Mouse (Mus musculus): ENCODE measurements at regions not wholly inside any gene's neighbourhood (a gene's known extent, or its start where the extent isn't known, plus 50 kb on each side); places are given as distances from the start of the nearest gene placed in this dataset.

DNA sequence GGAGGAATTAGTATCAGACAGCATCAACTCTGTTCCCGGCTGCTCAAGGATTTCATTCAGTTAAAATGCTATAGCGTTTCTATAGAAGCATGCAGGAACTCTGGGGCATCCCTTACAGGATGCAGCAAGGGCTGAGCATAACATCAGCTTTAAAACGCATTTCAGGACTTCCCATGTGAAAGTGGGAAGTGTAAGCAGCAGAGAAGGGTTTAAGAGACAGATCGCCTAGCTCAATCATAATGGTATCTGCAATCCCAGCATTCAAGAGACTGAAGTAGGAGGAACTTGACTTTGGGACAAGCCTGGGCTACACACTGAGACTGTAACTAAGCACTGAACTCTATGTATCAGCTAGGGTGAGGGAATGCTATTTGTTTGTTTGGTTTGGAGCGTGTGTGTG is 96.2 kb upstream of the Arhgap32 start:
- no peak overlapping the region for H3K4me3 ChIP-seq (ENCODE audit: low read depth, low read length)
- WGBS (ENCODE audit: insufficient replicate concordance), result 54% methylated on average over 5 of the region's 5 CpGs
- no peak overlapping the region for H3K4me2 ChIP-seq (ENCODE audit: low read depth, low read length)
- no peaks in the 10 kb centered on the region for H3K9me3 ChIP-seq (replicated peaks; ENCODE audit: control insufficient read depth, low read length)
- no peak overlapping the region for H3K27ac ChIP-seq (ENCODE audit: low read length)
- H3K27me3 ChIP-seq (ENCODE audit: control insufficient read depth, insufficient read depth, low read depth, low read length), result no peaks in the 10 kb centered on the region
- H3K9ac ChIP-seq (ENCODE audit: low read depth, low read length), result no peak overlapping the region
- H3K36me3 ChIP-seq (ENCODE audit: control insufficient read depth, insufficient read depth), result no peaks in the 10 kb centered on the region
- ATAC-seq (ENCODE audit: low read depth), result no peak
- no peaks in the 10 kb centered on the region; the same call in 1 of the 2 replicates for H3K4me1 ChIP-seq (ENCODE audit: control insufficient read depth, low read depth, low read length)

DNA sequence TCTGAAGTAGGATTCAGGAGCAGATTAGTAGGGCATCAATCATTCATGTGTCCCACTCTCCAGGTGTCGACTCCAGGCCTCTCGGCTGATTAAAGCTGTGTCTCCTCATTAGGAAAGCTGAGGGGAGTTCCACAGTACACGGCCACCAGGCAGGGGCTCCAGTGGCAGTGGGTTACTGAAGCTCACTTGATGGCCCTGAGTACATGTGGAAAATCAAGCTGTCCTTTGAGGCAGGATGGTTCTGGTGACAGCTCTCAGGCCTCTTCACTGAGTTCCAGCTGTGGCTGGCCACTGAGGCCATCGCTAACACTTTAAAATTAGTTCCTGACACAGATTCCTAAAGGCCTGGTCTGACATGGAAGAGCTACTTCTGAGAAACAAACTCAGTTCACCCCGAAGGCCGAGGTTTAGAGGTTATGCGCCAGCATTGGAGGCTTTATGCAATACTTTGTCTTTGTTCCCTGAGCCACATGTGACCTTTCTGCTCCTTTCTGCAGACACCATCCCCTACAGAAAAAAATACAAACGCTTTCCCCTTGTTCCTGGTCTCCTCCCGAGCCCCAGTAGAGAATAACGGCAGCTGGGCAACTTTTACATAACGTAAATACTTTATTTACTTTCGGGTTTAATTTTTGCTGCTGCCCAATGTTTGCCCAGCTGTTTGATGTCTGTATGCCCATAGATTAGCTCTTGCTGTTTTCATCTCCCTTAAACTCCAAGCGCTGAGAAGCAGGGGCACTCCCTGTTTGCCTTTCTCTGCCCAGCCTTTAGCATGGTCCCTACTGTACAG is 94.8 kb upstream of the Arhgap32 start:
- H3K27ac ChIP-seq (ENCODE audit: low read length), result no peak overlapping the region
- H3K9ac ChIP-seq (ENCODE audit: low read depth, low read length), result no peak overlapping the region; the same call in 1 of the 2 replicates
- H3K27me3 ChIP-seq (ENCODE audit: control insufficient read depth, insufficient read depth, low read depth, low read length), result no peaks in the 10 kb centered on the region
- H3K4me1 ChIP-seq (ENCODE audit: control insufficient read depth, low read depth, low read length), result no peaks in the 10 kb centered on the region; the same call in 1 of the 2 replicates
- no peaks in the 10 kb centered on the region for H3K9me3 ChIP-seq (replicated peaks; ENCODE audit: control insufficient read depth, low read length)
- H3K4me2 ChIP-seq (ENCODE audit: low read depth, low read length), result no peak overlapping the region
- no peak overlapping the region for H3K4me3 ChIP-seq (ENCODE audit: low read depth, low read length)
- no peaks in the 10 kb centered on the region for H3K36me3 ChIP-seq (ENCODE audit: control insufficient read depth, insufficient read depth)
- 47% methylated on average over 13 of the region's 13 CpGs for WGBS (ENCODE audit: insufficient replicate concordance)
- peak; percentile 41; the same call in 1 of the 2 replicates for ATAC-seq (ENCODE audit: low read depth)

GRCm38 (mm10) chr9:32021755-32022154 is 94.2 kb upstream of the Arhgap32 start:
- no peaks in the 10 kb centered on the region for H3K36me3 ChIP-seq (ENCODE audit: control insufficient read depth, insufficient read depth)
- H3K4me1 ChIP-seq (ENCODE audit: control insufficient read depth, low read depth, low read length), result no peaks in the 10 kb centered on the region; the same call in 1 of the 2 replicates
- 28% methylated on average over 3 of the region's 3 CpGs for WGBS (ENCODE audit: insufficient replicate concordance)
- no peaks in the 10 kb centered on the region for H3K9me3 ChIP-seq (replicated peaks; ENCODE audit: control insufficient read depth, low read length)
- H3K9ac ChIP-seq (ENCODE audit: low read depth, low read length), result no peak overlapping the region
- no peak overlapping the region for H3K4me3 ChIP-seq (ENCODE audit: low read depth, low read length)
- ATAC-seq (ENCODE audit: low read depth), result no peak
- H3K4me2 ChIP-seq (ENCODE audit: low read depth, low read length), result no peak overlapping the region
- H3K27ac ChIP-seq (ENCODE audit: low read length), result no peak overlapping the region
- no peaks in the 10 kb centered on the region for H3K27me3 ChIP-seq (ENCODE audit: control insufficient read depth, insufficient read depth, low read depth, low read length)

GRCm38 (mm10) chr9:32022996-32023395 is 92.9 kb upstream of the Arhgap32 start:
- Histone ChIP-seq H3K27ac (ENCODE audit: low read length) (no peak overlapping the region), H3K36me3 (ENCODE audit: control insufficient read depth, insufficient read depth) (no peaks in the 10 kb centered on the region), H3K9ac (ENCODE audit: low read depth, low read length) (no peak overlapping the region), H3K27me3 (ENCODE audit: control insufficient read depth, insufficient read depth, low read depth, low read length) (no peaks in the 10 kb centered on the region), H3K4me1 (ENCODE audit: control insufficient read depth, low read depth, low read length) (no peaks in the 10 kb centered on the region; the same call in 1 of the 2 replicates), H3K4me3 (ENCODE audit: low read depth, low read length) (no peak overlapping the region), H3K9me3 (replicated peaks; ENCODE audit: control insufficient read depth, low read length) (no peaks in the 10 kb centered on the region), H3K4me2 (ENCODE audit: low read depth, low read length) (no peak overlapping the region)
- WGBS (ENCODE audit: insufficient replicate concordance), result 72% methylated on average over 10 of the region's 10 CpGs
- no peak for ATAC-seq (ENCODE audit: low read depth)

- 49% methylated on average over 5 of the region's 5 CpGs for WGBS (ENCODE audit: insufficient replicate concordance)
- Histone ChIP-seq H3K4me1 (ENCODE audit: control insufficient read depth, low read depth, low read length) (no peaks in the 10 kb centered on the region; the same call in 1 of the 2 replicates), H3K27me3 (ENCODE audit: control insufficient read depth, insufficient read depth, low read depth, low read length) (no peaks in the 10 kb centered on the region), H3K4me2 (ENCODE audit: low read depth, low read length) (no peak overlapping the region), H3K36me3 (ENCODE audit: control insufficient read depth, insufficient read depth) (no peaks in the 10 kb centered on the region), H3K9ac (ENCODE audit: low read depth, low read length) (no peak overlapping the region), H3K9me3 (replicated peaks; ENCODE audit: control insufficient read depth, low read length) (no peaks in the 10 kb centered on the region), H3K4me3 (ENCODE audit: low read depth, low read length) (no peak overlapping the region), H3K27ac (ENCODE audit: low read length) (no peak overlapping the region)
- ATAC-seq (ENCODE audit: low read depth), result no peak
Observed at GRCm38 (mm10) chr9:32024767-32025166, 91.2 kb upstream of the Arhgap32 start.

GRCm38 (mm10) chr9:32027962-32028361 is 88.0 kb upstream of the Arhgap32 start:
- H3K4me3 ChIP-seq (ENCODE audit: low read depth, low read length), result no peak overlapping the region
- no peak overlapping the region for H3K4me2 ChIP-seq (ENCODE audit: low read depth, low read length)
- no peak overlapping the region for H3K27ac ChIP-seq (ENCODE audit: low read length)

DNA sequence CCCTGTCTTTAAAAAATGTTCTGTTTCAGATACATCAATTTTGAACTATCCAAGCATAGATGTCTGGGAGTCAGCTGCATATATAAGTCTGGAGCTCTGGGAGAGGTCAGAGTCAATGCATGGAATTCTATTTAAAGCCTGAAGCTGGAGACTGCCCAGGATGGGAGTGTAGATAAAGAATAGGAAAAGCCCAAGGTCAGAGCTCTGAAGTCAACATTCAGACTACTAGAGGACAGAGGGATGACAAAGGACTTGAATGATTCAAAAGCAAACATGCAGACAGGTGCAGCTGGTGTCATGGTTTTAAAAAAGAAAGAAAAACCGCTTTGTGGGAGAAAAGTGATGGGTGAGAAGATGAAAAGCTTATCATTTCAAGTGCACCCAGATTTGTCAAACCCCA is 86.9 kb upstream of the Arhgap32 start:
- H3K27ac ChIP-seq (ENCODE audit: low read length), result no peak overlapping the region
- no peak overlapping the region for H3K4me2 ChIP-seq (ENCODE audit: low read depth, low read length)
- H3K4me1 ChIP-seq (ENCODE audit: control insufficient read depth, low read depth, low read length), result no peaks in the 10 kb centered on the region; the same call in 1 of the 2 replicates
- 64% methylated on average over 1 of the region's 1 CpGs for WGBS (ENCODE audit: insufficient replicate concordance)
- H3K27me3 ChIP-seq (ENCODE audit: control insufficient read depth, insufficient read depth, low read depth, low read length), result peaks cover 35% of the 10 kb centered on the region
- no peak for ATAC-seq (ENCODE audit: low read depth)
- no peak overlapping the region for H3K4me3 ChIP-seq (ENCODE audit: low read depth, low read length)
- H3K9me3 ChIP-seq (replicated peaks; ENCODE audit: control insufficient read depth, low read length), result no peaks in the 10 kb centered on the region
- H3K36me3 ChIP-seq (ENCODE audit: control insufficient read depth, insufficient read depth), result no peaks in the 10 kb centered on the region
- no peak overlapping the region for H3K9ac ChIP-seq (ENCODE audit: low read depth, low read length)

More at GRCm38 (mm10) chr9:32027962-32028361, 88.0 kb upstream of the Arhgap32 start:
- Histone ChIP-seq H3K27me3 (ENCODE audit: control insufficient read depth, insufficient read depth, low read depth, low read length) (peaks cover 25% of the 10 kb centered on the region), H3K9ac (ENCODE audit: low read depth, low read length) (no peak overlapping the region), H3K36me3 (ENCODE audit: control insufficient read depth, insufficient read depth) (no peaks in the 10 kb centered on the region), H3K9me3 (replicated peaks; ENCODE audit: control insufficient read depth, low read length) (no peaks in the 10 kb centered on the region), H3K4me1 (ENCODE audit: control insufficient read depth, low read depth, low read length) (no peaks in the 10 kb centered on the region; the same call in 1 of the 2 replicates)
- ATAC-seq (ENCODE audit: low read depth), result no peak
- 32% methylated on average over 8 of the region's 8 CpGs for WGBS (ENCODE audit: insufficient replicate concordance)

- no peak overlapping the region for H3K9ac ChIP-seq (ENCODE audit: low read depth, low read length)
- ATAC-seq (ENCODE audit: low read depth), result no peak
- no peaks in the 10 kb centered on the region for H3K9me3 ChIP-seq (replicated peaks; ENCODE audit: control insufficient read depth, low read length)
- H3K36me3 ChIP-seq (ENCODE audit: control insufficient read depth, insufficient read depth), result no peaks in the 10 kb centered on the region
- H3K27ac ChIP-seq (ENCODE audit: low read length), result no peak overlapping the region
- no peak overlapping the region for H3K4me2 ChIP-seq (ENCODE audit: low read depth, low read length)
- no peak overlapping the region for H3K4me3 ChIP-seq (ENCODE audit: low read depth, low read length)
- WGBS (ENCODE audit: insufficient replicate concordance), result 44% methylated on average over 2 of the region's 2 CpGs
- H3K27me3 ChIP-seq (ENCODE audit: control insufficient read depth, insufficient read depth, low read depth, low read length), result peaks cover 40% of the 10 kb centered on the region
- H3K4me1 ChIP-seq (ENCODE audit: control insufficient read depth, low read depth, low read length), result no peaks in the 10 kb centered on the region; the same call in 1 of the 2 replicates
Observed at GRCm38 (mm10) chr9:32029786-32030185, 86.2 kb upstream of the Arhgap32 start.

DNA sequence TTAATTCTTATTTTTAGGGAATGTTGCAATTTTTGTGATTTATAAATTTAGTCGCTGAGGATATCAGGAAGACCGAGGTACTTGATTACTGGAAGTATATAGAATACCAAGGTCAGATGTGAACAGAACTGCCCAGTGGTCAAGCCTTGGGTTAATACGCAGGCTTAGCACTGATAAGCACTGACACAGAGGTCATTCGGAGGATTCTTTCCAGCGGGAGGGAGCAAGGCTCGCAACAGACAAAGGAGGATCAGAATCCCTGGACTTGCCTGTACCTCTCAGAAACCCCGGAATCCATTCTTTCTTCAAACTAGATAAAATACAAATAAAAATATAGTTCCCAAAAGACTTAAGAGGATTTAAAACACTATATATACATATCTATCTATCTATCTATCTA is 85.7 kb upstream of the Arhgap32 start:
- Histone ChIP-seq H3K4me2 (ENCODE audit: low read depth, low read length) (no peak overlapping the region), H3K27ac (ENCODE audit: low read length) (no peak overlapping the region), H3K9me3 (replicated peaks; ENCODE audit: control insufficient read depth, low read length) (no peaks in the 10 kb centered on the region), H3K36me3 (ENCODE audit: control insufficient read depth, insufficient read depth) (no peaks in the 10 kb centered on the region), H3K27me3 (ENCODE audit: control insufficient read depth, insufficient read depth, low read depth, low read length) (peaks cover 43% of the 10 kb centered on the region), H3K4me3 (ENCODE audit: low read depth, low read length) (no peak overlapping the region), H3K9ac (ENCODE audit: low read depth, low read length) (no peak overlapping the region), H3K4me1 (ENCODE audit: control insufficient read depth, low read depth, low read length) (no peaks in the 10 kb centered on the region; the same call in 1 of the 2 replicates)
- no peak for ATAC-seq (ENCODE audit: low read depth)
- whole genome bisulfite sequencing (ENCODE audit: insufficient replicate concordance), result 58% methylated on average over 7 of the region's 7 CpGs

Data from liver, embryonic 16.5 days (tissue).